Mouse (Mus musculus): ENCODE data around the gene Skap2.

DNA sequence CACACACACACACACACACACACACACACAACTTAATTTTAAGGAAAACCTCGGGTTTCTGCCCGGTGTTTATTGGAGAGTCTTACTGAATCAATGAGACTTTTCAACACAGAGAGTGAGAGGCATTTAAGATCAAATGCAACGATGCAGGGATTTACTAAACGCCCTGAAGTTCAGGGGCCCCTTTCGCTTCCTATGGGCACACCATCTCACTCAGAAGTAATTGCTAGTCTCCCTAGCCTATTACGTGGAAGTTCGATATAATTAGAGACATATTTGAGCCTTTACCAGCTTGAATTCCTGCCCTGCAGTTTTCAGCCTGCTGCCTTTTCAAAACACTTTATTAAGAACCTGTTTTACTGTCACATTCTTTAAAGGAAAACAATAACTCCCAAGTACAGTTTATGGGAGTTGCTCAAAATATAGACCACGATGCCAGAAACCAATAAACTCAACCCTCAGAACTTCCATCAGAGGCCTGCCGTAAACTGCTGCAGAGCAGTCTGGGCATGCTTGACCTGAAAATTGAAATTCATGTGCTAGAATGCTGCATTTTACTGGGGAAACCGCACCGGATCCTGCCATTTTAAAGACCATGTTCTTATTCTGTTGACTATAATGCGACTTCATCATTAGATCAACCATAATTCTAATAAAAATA is 203.1 kb downstream of the Skap2 start:
- TF ChIP-seq EP300 (IDR thresholded peaks at IDR 0.05; ENCODE audit: insufficient read depth, low read depth, low read length) (no peak), CTCF (IDR thresholded peaks at IDR 0.05) (no peak), POLR2A (IDR thresholded peaks at IDR 0.05; ENCODE audit: insufficient read depth, low read depth, low read length) (no peak)

Data from heart, adult 2 months (tissue).